Mouse (Mus musculus) heart, adult 2 months (tissue): ENCODE results near the gene Ndufa4l2.

Experiments
- CTCF ChIP-seq: fragments of 200-600 bp; IDR thresholded peaks from 2 replicates; pipeline ENCODE4 v1.8.1; 2022; ENCODE audit warnings: antibody characterized with exemption, mild to moderate bottlenecking, moderate library complexity
- EP300 ChIP-seq: fragments of 200-500 bp; IDR thresholded peaks from 2 replicates; pipeline ENCODE4 v1.6.1; 2011; ENCODE audit warnings: low read depth, low read length, control low read depth; ENCODE audit not compliant: insufficient read depth

- no peak for TF ChIP-seq CTCF
- TF ChIP-seq EP300 = no peak
These were observed 2.5 kb upstream of the Ndufa4l2 start for GRCm38 (mm10) chr10:127512307-127512666.
